Mouse (Mus musculus) cortical plate, adult 2 months (tissue): ENCODE measurements around the gene Cpvl. TPM values are rescaled to one million over a fixed set of nuclear protein-coding genes. Genes with fewer than 3 reads are reported as not detected.

ENCODE experiments used
- H3K27ac ChIP-seq: fragments of 200-500 bp; 2 replicates; pipeline ENCODE4 v1.5.1; 2012; ENCODE audit warnings: low read length, control low read depth, inconsistent platforms; ENCODE audit not compliant: insufficient read depth
- H3K4me1 ChIP-seq: fragments of 200-500 bp; 2 replicates; pipeline ENCODE4 v1.6.1; 2011; ENCODE audit warnings: low read length; ENCODE audit not compliant: control insufficient read depth, insufficient read depth
- H3K4me3 ChIP-seq: fragments of 200-500 bp; 2 replicates; pipeline ENCODE4 v1.5.1; 2011; ENCODE audit warnings: mild to moderate bottlenecking, low read length, control low read depth; ENCODE audit not compliant: insufficient read depth
- CTCF ChIP-seq: fragments of 200-500 bp; IDR thresholded peaks from 2 replicates; pipeline ENCODE4 v1.5.1; 2011; ENCODE audit warnings: mild to moderate bottlenecking, control low read depth, low read length; ENCODE audit not compliant: insufficient read depth; ENCODE audit errors: extremely low read depth
- POLR2A ChIP-seq: fragments of 200-500 bp; IDR thresholded peaks from 2 replicates; pipeline ENCODE4 v1.6.1; 2011; ENCODE audit warnings: mild to moderate bottlenecking, low read length, control low read depth; ENCODE audit not compliant: insufficient read depth; ENCODE audit errors: extremely low read depth
- polyA plus RNA-seq: library from polyadenylated mRNA; depleted of rRNA; stranded (reverse); fragments of >200 nt; gene quantifications from 2 replicates; pipeline ENCODE4 v1.2.3, GENCODE M21; 2012

Cpvl gene
- polyA plus RNA-seq, 1 experiment: not detected

DNA sequence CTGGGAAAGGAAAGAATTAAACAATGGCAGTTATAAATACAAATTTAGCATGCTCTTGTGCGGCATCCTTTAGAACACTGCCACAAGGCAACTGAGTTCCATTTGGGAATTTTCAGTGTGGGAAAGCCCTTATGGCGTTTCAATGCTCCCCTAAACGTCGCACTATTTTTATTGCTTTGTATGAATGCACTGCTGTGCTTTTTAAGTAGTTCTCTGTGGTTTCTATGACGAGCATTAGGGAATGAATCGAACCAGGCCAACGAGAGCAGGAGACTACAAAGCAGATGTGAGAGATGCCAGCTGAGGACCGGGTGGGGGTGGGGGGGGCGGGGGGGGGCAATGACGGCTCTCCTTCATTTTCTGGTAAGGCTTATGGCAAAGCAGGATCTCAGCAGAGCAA, 96.8 kb downstream of the Cpvl start:
- peaks cover 7% of the 10 kb centered on the region for H3K4me1 ChIP-seq
- H3K4me3 ChIP-seq: no peak overlapping the region
- no peak overlapping the region for H3K27ac ChIP-seq
- TF ChIP-seq POLR2A (no peak), CTCF (no peak)

DNA sequence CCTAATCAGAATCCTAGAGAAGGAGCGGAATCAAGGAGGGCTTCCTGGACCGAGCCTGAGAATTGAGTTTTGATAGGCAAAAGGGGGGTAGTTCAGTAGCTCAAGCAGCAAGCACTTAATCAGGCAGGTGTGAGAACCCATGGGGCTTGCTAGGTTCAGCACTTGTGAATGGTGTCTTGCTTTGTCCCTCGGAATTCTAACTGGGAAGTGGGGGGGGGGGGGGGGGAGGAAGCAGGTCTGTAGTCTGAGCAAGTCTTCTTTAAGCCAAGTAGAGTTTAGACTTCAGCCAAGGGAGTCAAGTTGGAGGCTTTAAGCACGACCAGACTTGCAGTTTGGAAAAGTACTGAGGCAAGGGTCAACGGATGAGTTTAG, 97.2 kb downstream of the Cpvl start:
- TF ChIP-seq POLR2A (no peak), CTCF (no peak)
- H3K4me1 ChIP-seq: peaks cover 7% of the 10 kb centered on the region
- peak overlapping the region; percentile 68 for H3K27ac ChIP-seq

DNA sequence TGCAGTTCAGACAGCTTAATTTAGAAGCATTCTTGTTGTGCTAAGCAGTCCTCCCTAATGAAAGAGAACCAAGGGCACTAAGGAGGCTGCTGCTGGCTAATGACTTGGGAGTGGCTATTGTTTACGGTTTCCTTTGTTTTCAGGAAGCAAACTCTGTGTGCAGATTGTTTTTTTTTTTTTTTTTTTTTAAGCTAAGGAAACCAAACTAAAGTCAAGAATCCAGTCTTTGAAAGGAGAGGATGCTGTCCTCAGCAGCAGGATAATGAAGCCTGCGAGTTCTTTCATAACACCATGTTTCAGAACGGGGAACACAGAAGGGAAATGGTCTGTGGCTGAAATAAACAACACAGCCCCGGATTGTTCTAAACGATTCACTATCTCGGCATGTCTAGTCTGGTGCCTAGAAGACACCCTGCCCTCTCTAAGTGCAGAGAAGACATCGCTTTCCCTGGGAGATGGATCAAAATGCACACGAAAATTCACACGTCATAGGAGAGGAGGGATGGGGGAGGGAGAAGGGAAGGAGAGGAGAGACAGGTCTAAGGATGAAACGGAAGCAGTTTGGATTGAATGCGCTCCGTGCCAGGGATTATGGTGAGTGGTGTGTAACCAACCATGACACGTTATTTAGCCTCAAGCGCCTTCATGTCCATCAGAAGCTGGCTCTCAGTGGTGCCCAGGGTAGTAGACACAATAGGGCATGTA, 97.8 kb downstream of the Cpvl start:
- H3K27ac ChIP-seq: peak overlapping the region; percentile 68
- no peak; the same call in 1 of the 2 replicates for TF ChIP-seq POLR2A
- TF ChIP-seq CTCF: no peak
- H3K4me1 ChIP-seq: peaks cover 7% of the 10 kb centered on the region
- peak overlapping the region; percentile 17 for H3K4me3 ChIP-seq

More for the DNA sequence above, 97.2 kb downstream of the Cpvl start:
- peak overlapping the region; percentile 17 for H3K4me3 ChIP-seq

DNA sequence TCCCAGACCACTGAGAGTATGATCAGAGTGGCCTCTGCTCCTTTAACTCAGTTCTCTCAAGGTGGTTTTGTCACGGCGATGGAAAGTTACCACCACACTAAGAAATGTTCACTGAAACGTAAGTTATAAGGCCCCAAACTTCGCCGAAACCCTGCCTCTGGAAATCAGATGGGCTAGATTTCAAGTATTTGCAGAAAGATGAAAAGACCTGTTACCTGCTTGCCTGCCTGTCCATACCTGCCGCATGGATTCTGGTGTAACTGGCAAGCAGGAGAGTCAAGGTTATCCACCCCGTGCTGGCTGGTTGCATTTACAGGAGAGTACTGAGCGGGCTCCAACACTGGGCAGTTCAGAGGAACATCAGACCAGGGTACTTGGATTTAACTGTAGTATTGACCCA, 98.9 kb downstream of the Cpvl start:
- H3K4me3 ChIP-seq: no peak overlapping the region
- H3K4me1 ChIP-seq: peaks cover 7% of the 10 kb centered on the region
- no peak overlapping the region for H3K27ac ChIP-seq
- no peak for TF ChIP-seq POLR2A
- TF ChIP-seq CTCF: no peak

DNA sequence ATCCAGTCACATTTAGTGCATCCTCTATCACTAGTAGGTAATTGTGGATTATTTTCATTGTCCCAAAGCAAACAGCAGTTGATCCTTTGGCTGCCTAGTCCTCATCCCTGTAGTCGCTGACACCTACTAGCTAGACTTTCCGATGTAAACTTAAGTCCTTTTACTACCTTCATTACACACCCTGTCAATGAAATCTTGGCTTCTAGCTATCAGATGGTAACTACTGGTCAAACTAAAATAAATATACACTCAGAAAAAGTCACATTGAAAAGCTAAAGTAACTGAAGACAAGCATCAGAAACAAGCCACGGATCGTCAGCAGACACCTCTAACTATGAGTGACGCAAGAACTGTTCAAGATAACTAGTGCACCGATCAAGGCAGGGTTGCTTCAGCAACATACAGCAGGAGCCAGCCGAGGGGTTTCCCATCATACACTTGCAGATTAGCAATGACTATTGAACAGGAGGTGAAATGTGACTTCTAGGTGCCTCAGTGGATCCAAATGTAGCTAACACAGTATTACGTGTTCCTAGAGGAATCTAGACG, 103.5 kb downstream of the Cpvl start:
- Histone ChIP-seq H3K4me1 (no peaks in the 10 kb centered on the region), H3K27ac (no peak overlapping the region), H3K4me3 (no peak overlapping the region)
- no peak for TF ChIP-seq CTCF
- TF ChIP-seq POLR2A: no peak

DNA sequence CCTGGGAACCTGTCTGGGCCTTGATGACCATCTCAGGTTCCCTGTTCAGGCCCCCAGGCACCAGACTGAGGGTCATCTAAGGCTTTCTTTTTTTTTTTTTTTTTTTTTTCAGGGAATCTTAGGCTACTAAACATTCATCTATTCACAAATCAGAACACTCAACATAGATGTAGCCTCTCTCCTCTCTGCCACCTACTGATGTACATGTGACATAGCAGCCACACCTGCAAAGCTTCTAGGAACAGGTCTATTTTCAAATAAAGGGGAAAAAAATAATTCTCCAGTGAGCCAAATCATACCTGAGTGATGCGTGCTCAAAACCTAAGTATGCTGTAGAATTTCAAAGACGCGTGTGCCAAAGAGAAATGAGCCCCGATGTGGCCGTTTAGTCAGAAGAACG, 106.6 kb downstream of the Cpvl start:
- Histone ChIP-seq H3K27ac (no peak overlapping the region), H3K4me3 (no peak overlapping the region), H3K4me1 (no peaks in the 10 kb centered on the region)
- no peak for TF ChIP-seq POLR2A
- peak; percentile 23; the same call in 1 of the 2 replicates for TF ChIP-seq CTCF

DNA sequence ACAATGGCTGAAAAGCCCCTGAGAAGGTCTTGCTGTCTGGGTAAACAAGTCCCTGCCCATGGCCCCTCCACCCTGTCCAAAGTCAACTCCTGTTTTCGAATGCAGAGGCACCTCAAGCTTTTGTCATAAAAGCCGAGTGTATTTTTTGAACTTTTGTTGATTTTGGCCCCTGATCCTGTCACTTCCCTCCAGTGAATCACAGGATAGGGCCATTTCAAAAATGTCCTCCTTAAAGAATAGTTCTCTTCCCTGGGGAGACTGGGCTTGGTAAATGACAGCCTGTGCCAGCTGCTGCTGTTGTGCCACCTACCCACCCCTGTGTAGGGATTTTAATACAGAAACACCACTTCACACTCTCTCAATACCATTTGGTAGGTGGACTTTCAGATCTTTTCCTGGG, 115.5 kb downstream of the Cpvl start:
- H3K27ac ChIP-seq: peak overlapping the region; percentile 59; the same call in 1 of the 2 replicates
- TF ChIP-seq CTCF (no peak), POLR2A (no peak)
- no peaks in the 10 kb centered on the region for H3K4me1 ChIP-seq
- H3K4me3 ChIP-seq: no peak overlapping the region

DNA sequence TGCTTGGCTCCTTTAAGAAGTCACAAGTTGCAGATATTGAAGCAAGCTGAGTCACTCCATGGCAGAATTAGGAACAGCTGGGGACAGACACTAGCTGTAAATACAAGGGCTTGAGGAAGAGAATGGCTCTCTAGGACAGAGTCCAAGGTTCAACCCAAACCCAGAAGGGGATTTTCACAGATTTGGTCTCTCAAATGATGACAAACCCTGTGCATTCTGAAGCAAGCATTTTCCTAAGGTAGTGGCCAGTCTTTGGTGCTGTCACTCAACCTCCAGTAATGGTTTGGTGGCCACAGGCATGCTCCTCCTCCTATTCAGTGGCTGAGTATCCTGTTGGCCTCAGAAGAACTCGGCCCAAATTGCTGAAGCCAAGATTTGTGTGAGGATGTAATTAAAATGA, 119.4 kb downstream of the Cpvl start:
- H3K27ac ChIP-seq: no peak overlapping the region
- H3K4me3 ChIP-seq: no peak overlapping the region
- H3K4me1 ChIP-seq: no peaks in the 10 kb centered on the region; the same call in 1 of the 2 replicates
- TF ChIP-seq CTCF (no peak), POLR2A (no peak)

DNA sequence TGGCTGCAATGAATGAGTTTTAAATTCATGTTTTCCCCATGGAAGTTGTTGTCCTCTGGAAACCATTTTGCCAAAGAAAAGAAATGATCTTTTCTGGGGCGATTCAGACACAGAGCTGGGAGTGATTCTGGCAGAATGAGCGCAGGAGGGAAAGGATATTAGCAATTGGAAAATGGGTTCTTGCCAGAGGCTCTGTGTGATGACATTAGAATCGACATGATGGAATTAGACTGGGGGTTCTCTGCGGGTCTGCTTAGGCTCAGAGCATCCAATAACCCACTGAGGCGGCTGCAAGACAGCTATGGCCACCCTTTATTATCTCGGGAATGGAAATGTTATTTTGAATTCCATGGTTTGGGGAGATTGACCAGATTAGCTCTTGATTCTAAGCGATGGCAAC, 120.6 kb downstream of the Cpvl start:
- Histone ChIP-seq H3K4me1 (no peaks in the 10 kb centered on the region; the same call in 1 of the 2 replicates), H3K27ac (no peak overlapping the region), H3K4me3 (no peak overlapping the region)
- TF ChIP-seq POLR2A (no peak), CTCF (no peak)

DNA sequence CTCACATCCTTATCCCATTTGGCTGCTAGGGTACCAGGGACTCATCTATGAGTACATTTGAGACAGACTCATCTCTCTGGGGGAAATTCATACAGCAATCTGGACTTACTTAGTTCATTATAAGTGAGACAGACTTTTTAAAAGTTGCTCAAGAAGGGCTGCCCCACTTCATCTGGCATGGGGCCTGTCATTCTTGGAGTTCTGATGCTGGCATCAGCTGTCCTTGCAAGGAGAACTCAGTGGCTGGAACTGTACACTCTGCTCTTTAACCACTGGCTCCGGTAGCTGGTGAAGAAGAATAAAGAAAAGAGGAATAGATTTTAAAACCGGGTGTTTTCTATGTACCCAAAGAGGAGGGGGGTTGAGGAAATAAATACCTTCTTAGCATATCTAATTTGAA, 121.7 kb downstream of the Cpvl start:
- TF ChIP-seq POLR2A (no peak), CTCF (no peak)
- H3K4me3 ChIP-seq: no peak overlapping the region
- H3K4me1 ChIP-seq: no peaks in the 10 kb centered on the region; the same call in 1 of the 2 replicates
- H3K27ac ChIP-seq: no peak overlapping the region
